Mouse (Mus musculus): Measurements from ENCODE around the gene Magt1.

GRCm38 (mm10) chrX:106012559-106012958, 853 bp upstream of the Magt1 start:
- no peak for TF ChIP-seq CTCF (IDR thresholded peaks at IDR 0.05; ENCODE audit: insufficient read depth, low read length)
- TF ChIP-seq POLR2A (IDR thresholded peaks at IDR 0.05; ENCODE audit: borderline replicate concordance, extremely low read depth, low read depth, low read length), result no peak
